Mouse (Mus musculus): ENCODE measurements around the gene Maml1.

The Maml1 gene

GRCm38 (mm10) chr11:50279005-50279404 is 13.1 kb downstream of the Maml1 start:
- DNase-seq, result peak in 1 of 2 experiments; percentile 15

GRCm38 (mm10) chr11:50277706-50278105 is 14.4 kb downstream of the Maml1 start:
- no peak for DNase-seq

GRCm38 (mm10) chr11:50277025-50277424 is 15.1 kb downstream of the Maml1 start:
- DNase-seq, result no peak

- DNase-seq, result peak in 1 of 2 experiments; percentile 36
These were observed 16.5 kb downstream of the Maml1 start for GRCm38 (mm10) chr11:50275568-50276151.

GRCm38 (mm10) chr11:50275077-50275476 is 17.0 kb downstream of the Maml1 start:
- no peak for DNase-seq

- no peak for DNase-seq
These were observed 19.3 kb downstream of the Maml1 start for GRCm38 (mm10) chr11:50272819-50273218.

- no peak for DNase-seq
These were observed 22.2 kb downstream of the Maml1 start for GRCm38 (mm10) chr11:50269885-50270284.

GRCm38 (mm10) chr11:50269163-50269562 is 22.9 kb downstream of the Maml1 start:
- DNase-seq, result no peak

- DNase-seq, result no peak
These were observed 25.1 kb downstream of the Maml1 start for GRCm38 (mm10) chr11:50266997-50267396.

- peak; percentile 24 to 37 for DNase-seq
These were observed 26.2 kb downstream of the Maml1 start for GRCm38 (mm10) chr11:50265931-50266330.

GRCm38 (mm10) chr11:50263198-50263597 is 28.9 kb downstream of the Maml1 start:
- DNase-seq, result peak in 1 of 2 experiments; percentile 17

GRCm38 (mm10) chr11:50262020-50262419 is 30.1 kb downstream of the Maml1 start:
- DNase-seq, result peak in 1 of 2 experiments; percentile 38

- DNase-seq, result no peak
These were observed 33.8 kb downstream of the Maml1 start for GRCm38 (mm10) chr11:50258310-50258709.

GRCm38 (mm10) chr11:50256615-50257014 is 35.5 kb downstream of the Maml1 start:
- no peak for DNase-seq

- DNase-seq, result no peak
These were observed 38.0 kb downstream of the Maml1 start for GRCm38 (mm10) chr11:50254010-50254580.

GRCm38 (mm10) chr11:50253393-50253792 is 38.7 kb downstream of the Maml1 start:
- no peak for DNase-seq

- no peak for DNase-seq
These were observed 39.3 kb downstream of the Maml1 start for GRCm38 (mm10) chr11:50252684-50253265.

- no peak for DNase-seq
These were observed 39.9 kb downstream of the Maml1 start for GRCm38 (mm10) chr11:50252166-50252565.

GRCm38 (mm10) chr11:50248473-50249171 is 43.5 kb downstream of the Maml1 start:
- no peak for DNase-seq

GRCm38 (mm10) chr11:50245269-50245668 is 46.8 kb downstream of the Maml1 start:
- DNase-seq, result no peak

GRCm38 (mm10) chr11:50243926-50244325 is 48.2 kb downstream of the Maml1 start:
- no peak for DNase-seq

GRCm38 (mm10) chr11:50240235-50240911 is 51.7 kb downstream of the Maml1 start:
- no peak for DNase-seq
